Mouse (Mus musculus): ENCODE results near the gene Arhgef7. TPM values are rescaled to one million over a fixed set of nuclear protein-coding genes. Genes with fewer than 3 reads are reported as not detected.

Gene Arhgef7
- polyA plus RNA-seq, 1 experiment from 2014 or later: 77.3 TPM

- Histone ChIP-seq H3K27ac (ENCODE audit: low read length) (no peak overlapping the region), H3K36me3 (ENCODE audit: control insufficient read depth, insufficient read depth) (peaks cover 12% of the 10 kb centered on the region), H3K4me3 (replicated peaks; ENCODE audit: low read length) (no peak overlapping the region), H3K9ac (replicated peaks; ENCODE audit: low read depth, low read length) (no peak overlapping the region), H3K27me3 (replicated peaks; ENCODE audit: control insufficient read depth, insufficient read depth, low read length) (no peaks in the 10 kb centered on the region), H3K4me2 (ENCODE audit: low read length) (no peak overlapping the region), H3K4me1 (replicated peaks; ENCODE audit: control insufficient read depth, insufficient read depth, low read length) (peaks cover 6% of the 10 kb centered on the region), H3K9me3 (ENCODE audit: control insufficient read depth, low read length) (no peaks in the 10 kb centered on the region)
- WGBS: 90% methylated on average over 6 of the region's 6 CpGs
- ATAC-seq: no peak
These were observed 9.6 kb downstream of the Arhgef7 start for GRCm38 (mm10) chr8:11737096-11737495.

DNA sequence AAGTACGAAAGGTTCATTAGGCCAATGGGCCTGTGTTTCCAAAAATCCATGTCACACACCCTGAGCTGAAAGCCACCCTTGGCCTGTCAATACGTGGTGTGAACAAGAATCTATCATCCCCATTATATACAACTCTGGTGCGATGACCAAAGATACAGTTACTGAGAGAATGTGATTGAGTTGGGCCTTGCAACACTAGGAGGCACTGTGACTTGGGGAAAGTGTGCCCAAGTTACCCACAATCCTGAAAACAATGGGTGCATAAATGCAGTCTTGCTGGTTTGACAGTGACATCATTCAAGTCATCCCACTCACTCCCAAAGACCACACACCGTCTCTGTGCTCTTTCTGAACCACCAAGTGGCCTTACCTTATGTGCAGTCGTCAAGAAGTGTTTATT, 11.6 kb downstream of the Arhgef7 start:
- no peak for ATAC-seq
- Histone ChIP-seq H3K36me3 (ENCODE audit: control insufficient read depth, insufficient read depth) (peaks cover 12% of the 10 kb centered on the region), H3K4me2 (ENCODE audit: low read length) (no peak overlapping the region), H3K27ac (ENCODE audit: low read length) (no peak overlapping the region), H3K9me3 (ENCODE audit: control insufficient read depth, low read length) (no peaks in the 10 kb centered on the region), H3K4me1 (replicated peaks; ENCODE audit: control insufficient read depth, insufficient read depth, low read length) (0 out of 2 replicates have a peak, but pooled peaks cover 2% of the 10 kb centered on the region), H3K27me3 (replicated peaks; ENCODE audit: control insufficient read depth, insufficient read depth, low read length) (no peaks in the 10 kb centered on the region), H3K4me3 (replicated peaks; ENCODE audit: low read length) (no peak overlapping the region), H3K9ac (replicated peaks; ENCODE audit: low read depth, low read length) (no peak overlapping the region)
- 87% methylated on average over 5 of the region's 5 CpGs for WGBS

GRCm38 (mm10) chr8:11740857-11741256, 13.3 kb downstream of the Arhgef7 start:
- no peak overlapping the region for H3K4me3 ChIP-seq (replicated peaks; ENCODE audit: low read length)
- no peak for ATAC-seq

GRCm38 (mm10) chr8:11743580-11743979, 16.1 kb downstream of the Arhgef7 start:
- H3K4me2 ChIP-seq (ENCODE audit: low read length): no peak overlapping the region
- 0 out of 2 replicates have a peak, but pooled peaks cover 2% of the 10 kb centered on the region for H3K4me1 ChIP-seq (replicated peaks; ENCODE audit: control insufficient read depth, insufficient read depth, low read length)
- no peak overlapping the region for H3K4me3 ChIP-seq (replicated peaks; ENCODE audit: low read length)
- no peaks in the 10 kb centered on the region for H3K9me3 ChIP-seq (ENCODE audit: control insufficient read depth, low read length)
- WGBS: 85% methylated on average over 10 of the region's 10 CpGs
- no peak overlapping the region for H3K27ac ChIP-seq (ENCODE audit: low read length)
- H3K27me3 ChIP-seq (replicated peaks; ENCODE audit: control insufficient read depth, insufficient read depth, low read length): no peaks in the 10 kb centered on the region
- no peak for ATAC-seq
- no peak overlapping the region for H3K9ac ChIP-seq (replicated peaks; ENCODE audit: low read depth, low read length)
- H3K36me3 ChIP-seq (ENCODE audit: control insufficient read depth, insufficient read depth): peaks cover 6% of the 10 kb centered on the region

More at GRCm38 (mm10) chr8:11740857-11741256, 13.3 kb downstream of the Arhgef7 start:
- peaks cover 12% of the 10 kb centered on the region for H3K36me3 ChIP-seq (ENCODE audit: control insufficient read depth, insufficient read depth)
- no peak overlapping the region for H3K9ac ChIP-seq (replicated peaks; ENCODE audit: low read depth, low read length)
- no peak overlapping the region for H3K27ac ChIP-seq (ENCODE audit: low read length)
- H3K9me3 ChIP-seq (ENCODE audit: control insufficient read depth, low read length): no peaks in the 10 kb centered on the region
- 0 out of 2 replicates have a peak, but pooled peaks cover 2% of the 10 kb centered on the region for H3K4me1 ChIP-seq (replicated peaks; ENCODE audit: control insufficient read depth, insufficient read depth, low read length)
- H3K4me2 ChIP-seq (ENCODE audit: low read length): no peak overlapping the region
- no peaks in the 10 kb centered on the region for H3K27me3 ChIP-seq (replicated peaks; ENCODE audit: control insufficient read depth, insufficient read depth, low read length)
- WGBS: 85% methylated on average over 2 of the region's 2 CpGs

- no peak for ATAC-seq
- no peaks in the 10 kb centered on the region for H3K36me3 ChIP-seq (ENCODE audit: control insufficient read depth, insufficient read depth)
- no peaks in the 10 kb centered on the region for H3K27me3 ChIP-seq (replicated peaks; ENCODE audit: control insufficient read depth, insufficient read depth, low read length)
- H3K9ac ChIP-seq (replicated peaks; ENCODE audit: low read depth, low read length): no peak overlapping the region
- WGBS: 82% methylated on average over 11 of the region's 11 CpGs
- H3K4me2 ChIP-seq (ENCODE audit: low read length): no peak overlapping the region
- H3K27ac ChIP-seq (ENCODE audit: low read length): no peak overlapping the region
- no peak overlapping the region for H3K4me3 ChIP-seq (replicated peaks; ENCODE audit: low read length)
- no peaks in the 10 kb centered on the region for H3K9me3 ChIP-seq (ENCODE audit: control insufficient read depth, low read length)
- 0 out of 2 replicates have a peak, but pooled peaks cover 2% of the 10 kb centered on the region for H3K4me1 ChIP-seq (replicated peaks; ENCODE audit: control insufficient read depth, insufficient read depth, low read length)
These were observed 19.5 kb downstream of the Arhgef7 start for GRCm38 (mm10) chr8:11746850-11747600.

GRCm38 (mm10) chr8:11749472-11749871, 22.0 kb downstream of the Arhgef7 start:
- no peak overlapping the region for H3K9ac ChIP-seq (replicated peaks; ENCODE audit: low read depth, low read length)
- 65% methylated on average over 6 of the region's 6 CpGs for WGBS
- H3K27me3 ChIP-seq (replicated peaks; ENCODE audit: control insufficient read depth, insufficient read depth, low read length): no peaks in the 10 kb centered on the region
- H3K4me2 ChIP-seq (ENCODE audit: low read length): no peak overlapping the region
- H3K27ac ChIP-seq (ENCODE audit: low read length): no peak overlapping the region
- H3K4me1 ChIP-seq (replicated peaks; ENCODE audit: control insufficient read depth, insufficient read depth, low read length): no peaks in the 10 kb centered on the region
- no peaks in the 10 kb centered on the region for H3K9me3 ChIP-seq (ENCODE audit: control insufficient read depth, low read length)
- H3K36me3 ChIP-seq (ENCODE audit: control insufficient read depth, insufficient read depth): no peaks in the 10 kb centered on the region
- H3K4me3 ChIP-seq (replicated peaks; ENCODE audit: low read length): no peak overlapping the region
- no peak for ATAC-seq

GRCm38 (mm10) chr8:11752338-11752737, 24.8 kb downstream of the Arhgef7 start:
- H3K4me2 ChIP-seq (ENCODE audit: low read length): no peak overlapping the region
- peaks cover 2% of the 10 kb centered on the region for H3K4me1 ChIP-seq (replicated peaks; ENCODE audit: control insufficient read depth, insufficient read depth, low read length)
- WGBS: 91% methylated on average over 3 of the region's 3 CpGs
- no peak for ATAC-seq
- no peak overlapping the region for H3K27ac ChIP-seq (ENCODE audit: low read length)
- no peaks in the 10 kb centered on the region for H3K9me3 ChIP-seq (ENCODE audit: control insufficient read depth, low read length)
- H3K9ac ChIP-seq (replicated peaks; ENCODE audit: low read depth, low read length): no peak overlapping the region
- no peak overlapping the region for H3K4me3 ChIP-seq (replicated peaks; ENCODE audit: low read length)
- no peaks in the 10 kb centered on the region for H3K27me3 ChIP-seq (replicated peaks; ENCODE audit: control insufficient read depth, insufficient read depth, low read length)
- H3K36me3 ChIP-seq (ENCODE audit: control insufficient read depth, insufficient read depth): no peaks in the 10 kb centered on the region

DNA sequence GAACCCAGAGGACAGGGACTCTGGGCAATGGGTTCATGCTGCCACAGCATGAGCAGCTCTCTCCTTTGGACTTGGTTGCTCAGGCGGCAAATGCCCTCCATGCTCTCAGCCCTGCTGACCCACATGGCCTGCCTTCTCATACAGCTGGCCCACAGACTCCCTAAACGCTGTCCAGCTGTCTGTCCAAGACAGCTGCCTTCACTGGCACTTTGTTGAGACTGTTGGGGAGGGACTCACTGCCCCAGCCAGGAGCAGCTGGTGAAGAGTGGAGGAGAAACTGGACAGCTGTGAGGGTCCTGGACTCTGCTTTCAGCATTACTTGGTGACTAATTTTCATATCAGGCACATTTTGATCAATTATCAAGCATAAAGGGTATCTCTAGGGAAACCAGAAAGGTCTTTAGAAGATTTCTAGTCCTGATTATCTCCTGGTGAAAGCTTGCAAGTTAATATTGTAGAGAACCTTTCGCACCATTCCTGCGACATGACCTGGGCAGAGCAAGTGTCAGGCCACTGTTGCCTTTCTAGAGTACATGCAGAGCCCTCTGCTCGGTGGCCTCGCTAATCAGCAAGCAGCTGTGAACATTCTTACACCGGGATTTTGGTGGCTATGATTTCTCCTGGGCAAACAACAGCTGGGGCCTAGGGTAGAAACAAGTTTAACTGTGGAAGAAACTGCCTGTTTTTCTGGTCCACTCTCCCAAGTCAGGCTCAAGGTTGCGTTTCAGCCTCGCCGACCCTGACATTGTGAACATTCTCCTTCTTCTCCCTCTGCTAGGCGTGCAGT, 25.8 kb downstream of the Arhgef7 start:
- no peak overlapping the region for H3K9ac ChIP-seq (replicated peaks; ENCODE audit: low read depth, low read length)

DNA sequence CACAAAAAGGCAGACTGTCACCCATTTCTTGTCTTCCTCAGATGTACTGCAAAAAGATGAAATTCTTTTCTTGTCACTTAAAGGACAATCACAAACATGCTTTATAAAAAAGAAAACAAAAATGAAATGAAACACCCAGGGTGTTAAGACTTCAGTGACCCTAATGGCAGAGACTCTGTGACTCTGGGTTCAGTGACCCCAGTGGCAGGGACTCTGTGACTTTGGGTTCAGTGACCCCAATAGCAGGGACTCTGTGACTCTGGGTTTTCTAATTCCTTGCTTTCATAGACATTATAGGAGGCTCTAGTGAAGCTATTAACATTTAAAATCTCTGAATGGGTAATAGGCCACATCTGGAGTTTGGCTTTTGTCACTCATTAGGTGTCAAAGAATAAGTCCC, 27.2 kb downstream of the Arhgef7 start:
- ATAC-seq: no peak
- H3K9ac ChIP-seq (replicated peaks; ENCODE audit: low read depth, low read length): no peak overlapping the region
- H3K4me1 ChIP-seq (replicated peaks; ENCODE audit: control insufficient read depth, insufficient read depth, low read length): peaks cover 20% of the 10 kb centered on the region
- no peaks in the 10 kb centered on the region for H3K27me3 ChIP-seq (replicated peaks; ENCODE audit: control insufficient read depth, insufficient read depth, low read length)
- H3K4me2 ChIP-seq (ENCODE audit: low read length): no peak overlapping the region
- no peaks in the 10 kb centered on the region for H3K36me3 ChIP-seq (ENCODE audit: control insufficient read depth, insufficient read depth)
- H3K9me3 ChIP-seq (ENCODE audit: control insufficient read depth, low read length): no peaks in the 10 kb centered on the region
- H3K27ac ChIP-seq (ENCODE audit: low read length): no peak overlapping the region
- H3K4me3 ChIP-seq (replicated peaks; ENCODE audit: low read length): no peak overlapping the region

More for the DNA sequence above, 25.8 kb downstream of the Arhgef7 start:
- Histone ChIP-seq H3K9me3 (ENCODE audit: control insufficient read depth, low read length) (no peaks in the 10 kb centered on the region), H3K36me3 (ENCODE audit: control insufficient read depth, insufficient read depth) (no peaks in the 10 kb centered on the region), H3K4me2 (ENCODE audit: low read length) (no peak overlapping the region), H3K4me1 (replicated peaks; ENCODE audit: control insufficient read depth, insufficient read depth, low read length) (peaks cover 8% of the 10 kb centered on the region), H3K4me3 (replicated peaks; ENCODE audit: low read length) (no peak overlapping the region), H3K27ac (ENCODE audit: low read length) (no peak overlapping the region), H3K27me3 (replicated peaks; ENCODE audit: control insufficient read depth, insufficient read depth, low read length) (no peaks in the 10 kb centered on the region)
- WGBS: 80% methylated on average over 11 of the region's 11 CpGs
- no peak for ATAC-seq
